Mouse (Mus musculus) testis, adult 2 months (tissue): Measurements from ENCODE around the gene Haghl.

Experiments used
- CTCF ChIP-seq: fragments of 200-500 bp; IDR thresholded peaks from 2 replicates; pipeline ENCODE4 v1.5.1; 2012; ENCODE audit warnings: low read depth, mild to moderate bottlenecking, inconsistent platforms, low read length, moderate library complexity; ENCODE audit not compliant: control insufficient read depth, insufficient read depth, insufficient replicate concordance
- POLR2A ChIP-seq: fragments of 200-500 bp; IDR thresholded peaks from 2 replicates; pipeline ENCODE4 v1.6.1; 2012; ENCODE audit warnings: low read depth, mild to moderate bottlenecking, inconsistent platforms, low read length, moderate library complexity; ENCODE audit not compliant: control insufficient read depth

DNA sequence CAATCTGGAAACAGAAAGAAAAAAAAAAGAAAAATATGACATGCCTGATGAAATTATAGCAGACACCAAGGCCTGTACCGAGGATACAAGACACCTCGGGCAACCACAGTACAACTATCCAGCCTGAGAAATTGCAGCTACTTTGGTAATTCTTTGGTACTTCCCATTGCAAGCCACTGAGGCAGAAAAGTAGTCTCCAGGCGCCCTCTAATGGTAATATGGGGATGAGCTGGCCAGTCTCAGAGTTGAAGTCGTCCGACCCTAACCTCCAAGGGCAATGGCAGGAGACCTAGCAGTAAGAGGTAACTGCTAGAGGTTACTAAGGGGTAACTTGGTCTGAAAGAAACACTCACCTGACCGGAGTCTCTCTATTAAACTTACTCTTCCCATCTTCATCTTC is 15.6 kb upstream of the Haghl start:
- TF ChIP-seq CTCF (peak; percentile 41; the same call in 1 of the 2 replicates), POLR2A (no peak)
